Mouse (Mus musculus): ENCODE data around the gene Klk9.

Gene Klk9

DNA sequence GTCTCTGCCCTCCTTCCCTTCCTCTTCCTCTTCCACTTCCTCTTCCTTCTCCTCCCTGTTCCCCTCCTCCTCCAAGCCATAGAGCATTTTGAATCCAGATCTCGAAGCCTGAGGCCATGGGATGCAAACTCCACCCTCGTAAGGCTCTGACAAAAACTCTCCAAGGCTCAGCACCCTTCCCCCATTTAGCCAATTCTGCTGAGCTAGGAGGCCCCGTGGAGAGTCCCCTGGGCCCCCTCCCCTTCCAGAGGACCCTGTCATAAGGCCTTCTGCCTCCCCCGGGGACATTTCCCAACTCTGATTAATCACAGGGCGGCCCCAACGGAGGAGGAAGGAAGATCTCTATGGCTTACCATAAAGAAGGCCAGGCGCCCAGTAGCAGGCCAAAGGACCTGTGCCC lies at the start of gene Klk9:
Klk9 (plus strand) TSS at position 301 of the 400 bp plus-strand sequence.
- no peak for DNase-seq (ENCODE audit: low spot score)

GRCm38 (mm10) chr7:43747788-43748187 lies 43.9 kb upstream of the Klk9 start:
- DNase-seq (ENCODE audit: low spot score), result no peak

- no peak for DNase-seq (ENCODE audit: low spot score)
These were observed 38.9 kb upstream of the Klk9 start for GRCm38 (mm10) chr7:43752806-43753205.

DNA sequence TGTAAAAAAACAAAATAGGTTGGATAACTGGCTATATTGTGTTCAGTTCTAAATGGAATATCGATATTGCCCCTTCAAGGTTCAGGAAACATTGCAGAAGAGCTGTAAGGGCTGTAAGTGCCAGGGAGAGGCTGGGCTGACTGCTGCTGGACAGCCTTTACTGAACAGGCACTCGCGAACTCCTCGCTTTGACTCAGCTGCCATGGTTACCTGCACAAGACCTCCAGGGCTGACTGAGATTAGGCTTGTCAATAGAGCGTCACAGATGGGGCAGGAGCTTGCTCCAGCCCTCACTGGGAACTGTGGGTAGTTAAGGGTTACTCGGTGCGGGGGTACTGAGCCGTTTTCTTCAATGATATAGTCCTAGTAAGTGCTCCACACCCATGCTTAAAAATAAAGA lies 25.2 kb upstream of the Klk9 start:
- no peak for DNase-seq (ENCODE audit: low spot score)

- DNase-seq (ENCODE audit: low spot score), result no peak
These were observed 23.1 kb upstream of the Klk9 start, which contains the start of gene Klk12 for GRCm38 (mm10) chr7:43768597-43768996. Klk12 (plus strand) TSS chr7:43768897.

DNA sequence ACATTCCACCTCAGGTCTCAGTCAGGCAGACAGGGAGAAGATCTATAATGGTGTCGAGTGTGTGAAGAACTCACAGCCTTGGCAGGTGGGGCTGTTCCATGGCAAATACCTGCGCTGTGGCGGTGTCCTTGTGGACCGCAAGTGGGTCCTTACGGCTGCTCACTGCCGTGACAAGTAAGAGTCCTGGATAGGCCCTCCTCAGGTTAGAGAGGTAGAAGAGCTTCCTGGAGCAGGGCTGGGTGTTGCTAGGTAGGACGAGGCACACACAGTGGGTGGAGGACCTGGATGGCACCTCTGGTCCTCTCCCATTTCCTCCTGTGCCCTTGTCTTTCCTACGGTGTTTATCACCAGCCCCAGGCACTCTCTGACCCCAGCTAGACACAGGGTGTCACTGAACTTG lies 22.1 kb upstream of the Klk9 start:
- DNase-seq (ENCODE audit: low spot score), result no peak

- DNase-seq (ENCODE audit: low spot score), result no peak
These were observed 21.0 kb upstream of the Klk9 start for GRCm38 (mm10) chr7:43770701-43771100.

DNA sequence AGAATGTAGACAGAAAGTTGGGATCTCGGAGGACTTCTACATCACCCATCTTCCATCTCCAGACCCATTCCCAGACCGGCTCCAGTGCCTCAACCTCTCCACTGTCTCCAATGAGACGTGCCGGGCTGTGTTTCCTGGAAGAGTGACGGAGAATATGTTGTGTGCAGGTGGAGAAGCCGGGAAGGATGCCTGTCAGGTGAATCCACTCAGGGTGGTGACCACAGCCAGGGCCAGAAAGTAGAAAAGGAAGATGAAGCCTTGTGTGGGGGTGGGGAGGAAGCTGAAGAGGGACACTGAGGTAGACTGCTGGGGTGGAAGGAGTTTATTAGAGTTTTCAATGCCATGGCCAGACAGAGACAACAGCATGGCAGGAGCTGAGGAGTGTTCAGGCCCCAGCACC lies 19.8 kb upstream of the Klk9 start:
- no peak for DNase-seq (ENCODE audit: low spot score)

DNA sequence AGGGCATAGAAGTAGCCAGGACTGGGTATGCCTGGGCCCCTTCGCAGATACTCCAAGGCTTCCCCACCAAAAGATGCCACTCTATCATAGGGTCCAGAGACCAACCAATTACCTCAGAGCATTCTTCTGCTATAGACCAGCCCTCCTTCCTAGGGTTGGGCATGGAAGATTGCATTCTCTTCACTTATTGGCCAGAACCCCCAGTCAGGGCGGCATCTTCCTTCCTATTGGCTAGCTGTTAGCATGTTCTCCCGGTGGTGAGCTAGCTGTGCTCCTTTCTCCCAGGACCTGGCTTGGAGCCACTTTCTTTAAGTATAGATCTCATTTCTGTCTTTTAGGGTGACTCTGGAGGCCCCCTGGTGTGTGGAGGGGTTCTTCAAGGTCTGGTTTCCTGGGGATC lies 18.8 kb upstream of the Klk9 start:
- no peak for DNase-seq (ENCODE audit: low spot score)

GRCm38 (mm10) chr7:43774364-43774763 lies 17.3 kb upstream of the Klk9 start, which contains the start of gene Klk11:
Klk11 (plus strand) TSS chr7:43774604.
- DNase-seq (ENCODE audit: low spot score), result no peak

GRCm38 (mm10) chr7:43774802-43775201 lies 16.9 kb upstream of the Klk9 start:
- DNase-seq (ENCODE audit: low spot score), result no peak

GRCm38 (mm10) chr7:43775311-43776057 lies 16.2 kb upstream of the Klk9 start:
- DNase-seq (ENCODE audit: low spot score), result no peak

GRCm38 (mm10) chr7:43776506-43776905 lies 15.2 kb upstream of the Klk9 start:
- no peak for DNase-seq (ENCODE audit: low spot score)

- no peak for DNase-seq (ENCODE audit: low spot score)
These were observed 14.3 kb upstream of the Klk9 start for GRCm38 (mm10) chr7:43777423-43777822.

- DNase-seq (ENCODE audit: low spot score), result no peak
These were observed 13.3 kb upstream of the Klk9 start for GRCm38 (mm10) chr7:43778176-43778970.

DNA sequence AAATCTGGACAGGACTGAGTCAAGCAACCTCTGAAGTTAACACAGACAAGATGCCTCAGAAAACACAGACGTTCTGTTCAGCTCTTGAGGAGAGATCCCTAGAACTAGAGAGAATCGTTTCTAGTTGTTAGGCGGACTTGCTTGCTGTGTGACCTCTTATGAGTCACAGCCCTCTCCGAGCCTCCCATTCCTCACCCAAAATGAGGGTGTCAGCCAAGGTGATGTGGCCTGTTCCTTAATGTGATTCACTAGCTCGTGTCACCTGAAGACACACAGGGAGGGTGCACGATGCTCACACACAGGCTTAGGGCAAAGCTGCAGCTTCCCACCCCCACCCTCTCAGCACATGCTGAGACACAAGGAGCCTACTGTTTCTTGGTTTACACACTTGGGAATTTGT lies 11.4 kb upstream of the Klk9 start:
- no peak for DNase-seq (ENCODE audit: low spot score)

DNA sequence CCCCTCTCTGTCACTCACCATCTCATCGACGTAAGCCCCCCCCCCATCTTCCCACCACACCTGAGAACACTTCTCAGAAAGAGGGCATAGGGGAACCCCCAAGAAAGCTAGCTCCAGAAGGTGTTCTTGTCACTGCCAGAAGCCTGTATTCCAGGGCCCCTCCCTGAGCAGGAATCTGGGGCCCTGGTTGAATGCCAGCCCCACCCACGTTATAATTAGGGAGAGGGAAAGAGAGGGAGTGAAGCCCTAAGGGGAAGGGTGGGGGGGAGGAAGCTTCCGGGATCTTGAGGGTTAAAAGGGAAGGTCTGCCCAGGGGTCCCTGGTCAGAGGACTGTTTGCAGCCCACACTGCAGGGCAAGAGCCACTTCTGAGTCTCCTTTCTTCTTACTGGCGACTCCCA lies 10.9 kb upstream of the Klk9 start, which contains the start of gene Klk10:
Klk10 (plus strand) TSS at position 290 of the 400 bp plus-strand sequence.
- DNase-seq (ENCODE audit: low spot score), result no peak

- no peak for DNase-seq (ENCODE audit: low spot score)
These were observed 10.2 kb upstream of the Klk9 start for GRCm38 (mm10) chr7:43781541-43781940.

GRCm38 (mm10) chr7:43782275-43783265 lies 9.1 kb upstream of the Klk9 start:
- peak; percentile 85 for DNase-seq (ENCODE audit: low spot score)

- no peak for DNase-seq (ENCODE audit: low spot score)
These were observed 6.4 kb upstream of the Klk9 start for GRCm38 (mm10) chr7:43785286-43785685.

DNA sequence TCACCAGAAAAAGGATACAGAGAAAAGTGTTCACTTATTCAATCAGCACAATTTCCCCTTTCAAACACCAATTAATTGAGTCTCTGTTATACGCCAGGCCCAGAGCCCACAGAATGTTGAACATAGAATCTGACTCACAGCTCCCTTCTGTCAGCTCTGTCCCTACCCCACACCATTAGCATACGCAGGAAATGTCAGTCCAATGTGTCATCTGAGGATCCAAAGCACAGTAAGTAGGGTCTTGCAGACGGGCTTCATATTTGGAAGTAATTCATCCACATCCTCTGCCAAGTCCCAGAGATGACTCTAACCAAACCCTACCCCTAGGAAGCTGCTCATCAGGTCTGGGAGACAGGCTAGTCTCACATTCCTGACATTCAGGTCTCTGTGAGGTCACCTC lies 3.6 kb upstream of the Klk9 start:
- DNase-seq (ENCODE audit: low spot score), result no peak

DNA sequence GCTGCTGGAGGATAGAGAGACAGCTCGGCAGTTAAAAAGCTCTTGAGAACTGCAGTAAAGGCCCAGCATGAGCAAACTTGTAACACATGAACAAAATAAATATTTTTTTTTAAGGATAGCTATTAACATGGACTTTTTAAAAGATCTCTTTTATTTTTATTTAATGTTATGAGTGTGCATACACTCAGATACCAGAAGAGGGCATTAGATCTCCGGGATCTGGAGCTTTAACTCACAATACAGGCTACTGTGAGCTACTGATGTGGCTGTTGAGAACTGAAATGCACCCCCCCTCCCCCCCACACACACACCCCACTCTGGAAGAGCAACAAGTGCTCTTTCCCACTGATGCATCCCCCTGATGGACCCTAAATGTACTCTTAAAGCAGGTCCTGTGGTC lies 2.4 kb upstream of the Klk9 start:
- no peak for DNase-seq (ENCODE audit: low spot score)

Data from urinary bladder, postnatal 25 days (tissue).